ENCODE assay signal across 32 mouse cellular contexts in the genomic region with DNA sequence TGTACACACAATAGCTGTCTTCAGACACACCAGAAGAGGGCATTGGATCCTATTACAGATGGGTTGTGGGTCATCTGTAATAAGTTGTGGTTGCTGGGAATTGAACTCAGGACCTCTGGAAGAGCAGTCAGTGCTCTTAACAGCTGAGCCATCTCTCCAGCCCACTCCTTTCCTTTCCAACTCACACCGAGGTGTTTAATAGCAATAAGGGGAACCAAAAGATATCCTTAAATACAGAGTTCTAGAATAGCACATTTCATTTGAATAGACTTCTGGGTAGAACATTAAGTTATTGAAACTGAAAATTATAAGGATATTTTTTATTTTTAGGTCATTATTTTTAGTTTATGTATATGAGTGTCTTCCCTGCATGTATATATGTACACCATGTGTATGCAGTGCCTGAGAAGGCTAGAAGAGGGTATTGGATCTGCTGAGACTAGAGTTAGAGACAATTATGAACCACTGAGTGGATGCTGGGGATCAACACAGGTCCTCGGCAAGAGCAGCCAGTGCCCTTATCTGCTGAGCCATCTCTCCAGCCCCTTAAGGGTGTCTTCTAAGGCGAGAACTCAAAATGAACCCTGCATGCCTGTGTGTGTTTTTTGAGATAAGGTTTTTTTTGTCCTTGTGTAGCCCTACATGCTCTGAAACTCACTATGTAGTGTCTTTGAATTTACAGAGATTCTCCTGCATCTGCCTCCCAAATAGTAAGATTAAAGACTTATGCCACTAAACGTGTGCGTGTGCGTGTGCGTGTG. TPM values are rescaled to one million over a fixed set of nuclear protein-coding genes. Genes with fewer than 3 reads are reported as not detected.
DNase-seq lines count a peak whose midpoint lies in the region; ATAC-seq and TF ChIP-seq lines count a peak whose summit lies in the region.
"Had no signal": no experiment of that assay in that cellular context is flagged by ENCODE, and none has a peak within 500 bp of the region (broad histone marks: within the 10 kb centered on the region; RNA-seq: fewer than 3 reads in every experiment).

No protein-coding gene starts in this region.

- TF ChIP-seq EP300 in liver, postnatal 0 days (IDR thresholded peaks at IDR 0.05; ENCODE audit: low read depth) = no peak

- no peak overlapping the region for H3K4me3 ChIP-seq in liver, embryonic 12.5 days
- no peak overlapping the region for H3K4me3 ChIP-seq in liver, postnatal 0 days (ENCODE audit: low read depth, low read length)
- no peak overlapping the region for H3K4me3 ChIP-seq in kidney, embryonic 15.5 days (replicated peaks)
- no peak overlapping the region for H3K4me3 ChIP-seq in limb, embryonic 10.5 days
- H3K4me3 ChIP-seq: heart, embryonic 10.5 days; heart, embryonic 15.5 days; left cerebral cortex, adult 2 months; limb, embryonic 13.5 days; midbrain, embryonic 10.5 days; myocyte; neural tube, embryonic 12.5 days had no signal

- no peak overlapping the region for H3K27ac ChIP-seq in liver, embryonic 12.5 days
- no peak overlapping the region for H3K27ac ChIP-seq in liver, postnatal 0 days (ENCODE audit: low read depth)
- H3K27ac ChIP-seq in kidney, embryonic 15.5 days = no peak overlapping the region
- H3K27ac ChIP-seq in limb, embryonic 10.5 days = no peak overlapping the region
- H3K27ac ChIP-seq: heart, embryonic 10.5 days; heart, embryonic 15.5 days; hindbrain, embryonic 14.5 days; left cerebral cortex, adult 2 months; limb, embryonic 13.5 days; macrophage; midbrain, embryonic 10.5 days; neural tube, embryonic 12.5 days had no signal

- ATAC-seq in liver, embryonic 12.5 days = peak; percentile 84
- peak; percentile 40; the same call in 1 of the 2 replicates for ATAC-seq in liver, postnatal 0 days
- no peak for ATAC-seq in kidney, embryonic 15.5 days (replicated peaks; ENCODE audit: low FRiP score)
- ATAC-seq: activated CD4-positive, CD25-positive, alpha-beta regulatory T cell, adult 4 months; forebrain, embryonic 14.5 days; intestine, postnatal 0 days had no signal

- WGBS in liver, embryonic 12.5 days (ENCODE audit: insufficient replicate concordance) = 54% methylated on average over 7 of the region's 7 CpGs
- WGBS in liver, postnatal 0 days (ENCODE audit: insufficient replicate concordance) = 74% methylated on average over 7 of the region's 7 CpGs
- WGBS in kidney, embryonic 15.5 days = 93% methylated on average over 7 of the region's 7 CpGs
- 93% methylated on average over 7 of the region's 7 CpGs for whole genome bisulfite sequencing in limb, embryonic 10.5 days

- H3K4me1 ChIP-seq in liver, embryonic 12.5 days = peaks cover 76% of the 10 kb centered on the region
- peaks cover 20% of the 10 kb centered on the region for H3K4me1 ChIP-seq in liver, postnatal 0 days (ENCODE audit: insufficient read depth)
- H3K4me1 ChIP-seq in kidney, embryonic 15.5 days = peaks cover 11% of the 10 kb centered on the region; the same call in 1 of the 2 replicates
- H3K4me1 ChIP-seq in limb, embryonic 10.5 days = peaks cover 8% of the 10 kb centered on the region
- H3K4me1 ChIP-seq: midbrain, embryonic 10.5 days had no signal

- no peak overlapping the region for H3K9ac ChIP-seq in liver, embryonic 12.5 days
- no peak overlapping the region for H3K9ac ChIP-seq in liver, postnatal 0 days (replicated peaks)
- no peak overlapping the region for H3K9ac ChIP-seq in kidney, embryonic 15.5 days
- H3K9ac ChIP-seq: heart, embryonic 15.5 days; hindbrain, embryonic 14.5 days; limb, embryonic 13.5 days; neural tube, embryonic 12.5 days had no signal

- TF ChIP-seq CTCF in liver, postnatal 0 days (IDR thresholded peaks at IDR 0.05; ENCODE audit: low read depth) = no peak

- H3K9me3 ChIP-seq in liver, embryonic 12.5 days (replicated peaks) = no peaks in the 10 kb centered on the region
- no peaks in the 10 kb centered on the region for H3K9me3 ChIP-seq in liver, postnatal 0 days (ENCODE audit: low read length)
- H3K9me3 ChIP-seq in kidney, embryonic 15.5 days (replicated peaks) = no peaks in the 10 kb centered on the region
- H3K9me3 ChIP-seq in limb, embryonic 10.5 days (replicated peaks) = no peaks in the 10 kb centered on the region
- H3K9me3 ChIP-seq: heart, embryonic 10.5 days; heart, embryonic 15.5 days; limb, embryonic 13.5 days; midbrain, embryonic 10.5 days; neural tube, embryonic 12.5 days had no signal

- peak; percentile 52 for DNase-seq in 416B (ENCODE audit: low read depth)
- peak; percentile 63 for DNase-seq in c-Kit-positive CD71-positive TER-119-negative erythroid progenitor cells, embryonic 14.5 days (ENCODE audit: low read depth)
- no peak for DNase-seq in liver, postnatal 0 days
- no peak for DNase-seq in limb, embryonic 10.5 days (ENCODE audit: low spot score)
- no peak for DNase-seq in adrenal gland, adult (ENCODE audit: inconsistent age in 2 of 2, low spot score in 1 of 2)
- no peak for DNase-seq in gastrocnemius, postnatal 25 days
- DNase-seq: adrenal gland, adult 8-10 months; cerebellum, adult 11-12 months; cerebellum, postnatal 14 days; gastrocnemius, postnatal 14 days; heart, adult 11 months; heart, postnatal 4 days; kidney, postnatal 25 days; lung, adult 2 months; lung, postnatal 10 days; right cerebral cortex, adult 18-20 months; spleen, adult 18-20 months; thymus, postnatal 14 days had no signal

- H3K36me3 ChIP-seq in liver, embryonic 12.5 days = no peaks in the 10 kb centered on the region
- no peaks in the 10 kb centered on the region for H3K36me3 ChIP-seq in liver, postnatal 0 days (replicated peaks; ENCODE audit: insufficient read depth, low read length)
- H3K36me3 ChIP-seq in kidney, embryonic 15.5 days = no peaks in the 10 kb centered on the region
- 0 out of 2 replicates have a peak, but pooled peaks cover 4% of the 10 kb centered on the region for H3K36me3 ChIP-seq in limb, embryonic 10.5 days
- H3K36me3 ChIP-seq: heart, embryonic 10.5 days; heart, embryonic 15.5 days; limb, embryonic 13.5 days; midbrain, embryonic 10.5 days; neural tube, embryonic 12.5 days had no signal

- peak overlapping the region; percentile 14; the same call in 1 of the 2 replicates for H3K4me2 ChIP-seq in liver, embryonic 12.5 days
- H3K4me2 ChIP-seq in liver, postnatal 0 days (ENCODE audit: low read depth, low read length) = no peak overlapping the region
- no peak overlapping the region for H3K4me2 ChIP-seq in kidney, embryonic 15.5 days
- H3K4me2 ChIP-seq: heart, embryonic 15.5 days; hindbrain, embryonic 14.5 days; limb, embryonic 13.5 days; neural tube, embryonic 12.5 days had no signal

- H3K27me3 ChIP-seq in liver, embryonic 12.5 days (replicated peaks) = no peaks in the 10 kb centered on the region
- no peaks in the 10 kb centered on the region for H3K27me3 ChIP-seq in liver, postnatal 0 days (ENCODE audit: insufficient read depth, low read length)
- no peaks in the 10 kb centered on the region for H3K27me3 ChIP-seq in kidney, embryonic 15.5 days
- H3K27me3 ChIP-seq in limb, embryonic 10.5 days (ENCODE audit: low read depth, poor library complexity, severe bottlenecking) = no peaks in the 10 kb centered on the region
- H3K27me3 ChIP-seq: heart, embryonic 15.5 days; limb, embryonic 13.5 days; neural tube, embryonic 12.5 days had no signal

RNA-seq across cellular contexts. Expression of a gene that starts 36.7 kb away (rescaled TPM):
- polyA plus RNA-seq in liver, embryonic 12.5 days (2016; fragmentation: Nextera tagmentation; extraction: Ambion mirVana) = 12.9 and 13.4 TPM in 2 replicates
- 4.1 and 4.5 TPM in 2 replicates for polyA plus RNA-seq in liver, postnatal 0 days (2015; fragmentation: Nextera tagmentation; extraction: Ambion mirVana)
- 43.9 and 46.2 TPM in 2 replicates for polyA plus RNA-seq in kidney, embryonic 15.5 days (2015; fragmentation: Nextera tagmentation; extraction: Ambion mirVana)
- polyA plus RNA-seq in limb, embryonic 10.5 days (2016; fragmentation: Nextera tagmentation; extraction: Ambion mirVana) = 65.0 and 70.5 TPM in 2 replicates
- 10 to 100 TPM; 21.9 to 25.2 TPM for total RNA-seq in gastrocnemius, postnatal 25 days (2021)

RNA-seq across cellular contexts. Expression of a gene that starts 54.4 kb away (rescaled TPM):
- 57.8 and 64.9 TPM in 2 replicates for polyA plus RNA-seq in liver, embryonic 12.5 days (2016; fragmentation: Nextera tagmentation; extraction: Ambion mirVana)
- polyA plus RNA-seq in liver, postnatal 0 days (2015; fragmentation: Nextera tagmentation; extraction: Ambion mirVana) = 14.2 and 14.6 TPM in 2 replicates
- polyA plus RNA-seq in kidney, embryonic 15.5 days (2015; fragmentation: Nextera tagmentation; extraction: Ambion mirVana) = 75.7 and 77.7 TPM in 2 replicates
- polyA plus RNA-seq in limb, embryonic 10.5 days (2016; fragmentation: Nextera tagmentation; extraction: Ambion mirVana) = 113 and 131 TPM in 2 replicates
- total RNA-seq in gastrocnemius, postnatal 25 days (2021) = 1 to 10 TPM; 6.3 to 7.2 TPM

Comparison
In these comparisons a context has a peak if more than half of its experiments do, and no peak if none do; other contexts are left out.
1. DNase-seq: peak in 416B (single experiment) and c-Kit-positive CD71-positive TER-119-negative erythroid progenitor cells, embryonic 14.5 days (single experiment); none in liver, postnatal 0 days (single experiment), limb, embryonic 10.5 days (single experiment), adrenal gland, adult (0 of 2) and gastrocnemius, postnatal 25 days (single experiment).